Mouse (Mus musculus) layer of hippocampus, adult 8-10 months (tissue): Measurements from ENCODE around the gene Dhrs13. TPM values are rescaled to one million over a fixed set of nuclear protein-coding genes. Genes with fewer than 3 reads are reported as not detected.

Source experiments
- DNase-seq, 2 experiments: peaks; one replicate each; pipeline ENCODE4 v3.0.0; 2022; ENCODE audit warnings: low spot score in 2 of 2
- total RNA-seq, 4 experiments: library from RNA; stranded (reverse); gene quantifications; 2 replicates each; pipeline ENCODE4 v1.2.4; 2022

Gene Dhrs13
- total RNA-seq, result 1 to 10 TPM; 4.0 to 5.2 (median 4.8) TPM

GRCm38 (mm10) chr11:78031947-78032808, at the start of gene Dhrs13:
Dhrs13 (plus strand) TSS chr11:78032280.
- DNase-seq, result peak; percentile 78 to 82

GRCm38 (mm10) chr11:77982441-77982905, 49.6 kb upstream of the Dhrs13 start, which contains the start of gene Phf12:
Phf12 (plus strand) TSS chr11:77982754.
- peak; percentile 100 for DNase-seq

GRCm38 (mm10) chr11:77983191-77983936, 48.7 kb upstream of the Dhrs13 start:
- DNase-seq, result peak in 1 of 2 experiments; percentile 53

GRCm38 (mm10) chr11:77983937-77984835, 47.9 kb upstream of the Dhrs13 start:
- peak in 1 of 2 experiments; percentile 45 for DNase-seq

GRCm38 (mm10) chr11:77984836-77985231, 47.2 kb upstream of the Dhrs13 start:
- DNase-seq, result peak in 1 of 2 experiments; percentile 39

- DNase-seq, result no peak
Observed at GRCm38 (mm10) chr11:77985541-77986065, 46.5 kb upstream of the Dhrs13 start.

GRCm38 (mm10) chr11:77989071-77989690, 42.9 kb upstream of the Dhrs13 start:
- DNase-seq, result no peak

- no peak for DNase-seq
Observed at GRCm38 (mm10) chr11:77995556-77995955, 36.5 kb upstream of the Dhrs13 start.

- DNase-seq, result no peak
Observed at GRCm38 (mm10) chr11:78006446-78006845, 25.6 kb upstream of the Dhrs13 start.

GRCm38 (mm10) chr11:78019676-78020075, 12.4 kb upstream of the Dhrs13 start:
- peak in 1 of 2 experiments; percentile 79 for DNase-seq

GRCm38 (mm10) chr11:78023607-78024006, 8.5 kb upstream of the Dhrs13 start:
- DNase-seq, result no peak

- no peak for DNase-seq
Observed at GRCm38 (mm10) chr11:78029240-78029639, 2.8 kb upstream of the Dhrs13 start.

- DNase-seq, result no peak
Observed at GRCm38 (mm10) chr11:78030600-78030999, 1.5 kb upstream of the Dhrs13 start.

- no peak for DNase-seq
Observed at GRCm38 (mm10) chr11:78031389-78031788, 691 bp upstream of the Dhrs13 start.

- DNase-seq, result no peak
Observed at GRCm38 (mm10) chr11:78032809-78033195, 722 bp downstream of the Dhrs13 start.

- DNase-seq, result no peak
Observed at GRCm38 (mm10) chr11:78033931-78034617, 2.0 kb downstream of the Dhrs13 start.

- DNase-seq, result no peak
Observed at GRCm38 (mm10) chr11:78036791-78037190, 4.7 kb downstream of the Dhrs13 start.

- no peak for DNase-seq
Observed at GRCm38 (mm10) chr11:78037831-78038752, 6.0 kb downstream of the Dhrs13 start, which contains the start of gene Flot2. Flot2 (plus strand) TSS chr11:78037931.

- no peak for DNase-seq
Observed at GRCm38 (mm10) chr11:78040878-78041277, 8.8 kb downstream of the Dhrs13 start.
